Mouse (Mus musculus) bone marrow macrophage, adult 2 months (primary cell): Measurements from ENCODE around the gene Mgat4e. TPM values are rescaled to one million over a fixed set of nuclear protein-coding genes. Genes with fewer than 3 reads are reported as not detected.

Experiments used
- H3K27ac ChIP-seq: 2 replicates; pipeline ENCODE4 v1.5.1; 2012; ENCODE audit warnings: low read depth, low read length; ENCODE audit not compliant: insufficient read depth
- H3K4me1 ChIP-seq: 2 replicates; pipeline ENCODE4 v1.6.1; 2012; ENCODE audit warnings: low read length; ENCODE audit not compliant: control insufficient read depth, insufficient read depth
- H3K4me3 ChIP-seq: 2 replicates; pipeline ENCODE4 v1.5.1; 2012; ENCODE audit warnings: mild to moderate bottlenecking, low read length, moderate library complexity; ENCODE audit not compliant: insufficient read depth
- CTCF ChIP-seq: IDR thresholded peaks from 2 replicates; pipeline ENCODE4 v1.5.1; 2012; ENCODE audit warnings: low read depth, mild to moderate bottlenecking, low read length, moderate library complexity
- POLR2A ChIP-seq: IDR thresholded peaks from 2 replicates; pipeline ENCODE4 v1.6.1; 2012; ENCODE audit warnings: mild to moderate bottlenecking, low read depth, low read length, borderline replicate concordance
- polyA plus RNA-seq: library from polyadenylated mRNA; stranded (reverse); fragments of >200 nt; gene quantifications from 2 replicates; pipeline ENCODE4 v1.2.4, GENCODE M21; 2012; ENCODE audit not compliant: missing spikeins, insufficient read depth, insufficient read length

The Mgat4e gene
- polyA plus RNA-seq, result not detected in 2 replicates

GRCm38 (mm10) chr1:134549632-134550132 is at the start of gene Mgat4e:
TSS of gene Mgat4e (minus strand) at chr1:134549682.
- no peak within 1 kb of the TSS for H3K4me3 ChIP-seq
- no peak for TF ChIP-seq POLR2A
- no peak for TF ChIP-seq CTCF
- H3K4me1 ChIP-seq, result peaks cover 10% of the 10 kb centered on the region
- no peak within 1 kb of the TSS for H3K27ac ChIP-seq

GRCm38 (mm10) chr1:134597339-134598054 is 48.0 kb upstream of the Mgat4e start:
- no peaks in the 10 kb centered on the region for H3K4me1 ChIP-seq
- TF ChIP-seq POLR2A (no peak), CTCF (no peak)
- no peak overlapping the region for H3K4me3 ChIP-seq
- H3K27ac ChIP-seq, result no peak overlapping the region

DNA sequence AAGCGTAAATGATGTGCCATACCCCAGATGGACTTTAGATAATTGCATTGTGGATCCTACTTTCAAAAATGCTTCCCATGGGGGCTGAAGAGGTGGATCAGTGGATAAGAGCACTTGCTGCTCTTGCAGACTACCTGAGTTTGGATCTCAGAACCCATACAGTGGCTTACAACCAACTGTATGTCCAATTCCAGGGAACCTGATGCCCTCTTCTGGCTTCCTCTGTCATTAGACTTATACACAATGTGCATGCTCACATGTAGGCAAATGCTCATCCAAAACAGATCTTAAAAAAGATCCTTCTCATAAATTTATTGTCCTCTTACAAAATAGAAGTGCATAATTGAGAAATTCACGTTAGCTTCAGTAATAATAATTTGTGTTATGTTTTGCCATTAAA is 42.3 kb upstream of the Mgat4e start:
- H3K27ac ChIP-seq, result no peak overlapping the region
- TF ChIP-seq POLR2A (no peak), CTCF (no peak)
- no peak overlapping the region for H3K4me3 ChIP-seq
- peaks cover 2% of the 10 kb centered on the region; the same call in 1 of the 2 replicates for H3K4me1 ChIP-seq

DNA sequence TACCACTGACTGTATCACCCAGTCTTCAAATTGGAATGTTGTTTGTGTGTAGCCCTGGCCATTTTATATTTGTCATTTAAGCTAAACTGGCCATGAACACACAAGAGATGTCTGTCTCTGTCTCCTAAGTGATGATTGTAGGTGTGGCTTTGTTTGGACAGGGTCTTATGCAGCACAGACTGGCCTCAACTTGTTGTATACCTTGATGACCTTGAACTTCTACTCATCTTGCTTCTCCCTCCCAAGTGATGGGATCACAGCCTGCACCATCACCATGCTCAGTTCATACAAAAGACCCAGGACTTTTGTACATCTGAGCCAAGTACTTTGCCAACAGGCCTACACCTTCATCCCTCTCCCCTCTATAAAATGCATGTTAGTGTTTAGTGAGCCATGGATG is 40.2 kb upstream of the Mgat4e start:
- no peak overlapping the region for H3K27ac ChIP-seq
- no peak overlapping the region for H3K4me3 ChIP-seq
- H3K4me1 ChIP-seq, result peaks cover 2% of the 10 kb centered on the region; the same call in 1 of the 2 replicates
- TF ChIP-seq POLR2A, result no peak
- TF ChIP-seq CTCF, result no peak

DNA sequence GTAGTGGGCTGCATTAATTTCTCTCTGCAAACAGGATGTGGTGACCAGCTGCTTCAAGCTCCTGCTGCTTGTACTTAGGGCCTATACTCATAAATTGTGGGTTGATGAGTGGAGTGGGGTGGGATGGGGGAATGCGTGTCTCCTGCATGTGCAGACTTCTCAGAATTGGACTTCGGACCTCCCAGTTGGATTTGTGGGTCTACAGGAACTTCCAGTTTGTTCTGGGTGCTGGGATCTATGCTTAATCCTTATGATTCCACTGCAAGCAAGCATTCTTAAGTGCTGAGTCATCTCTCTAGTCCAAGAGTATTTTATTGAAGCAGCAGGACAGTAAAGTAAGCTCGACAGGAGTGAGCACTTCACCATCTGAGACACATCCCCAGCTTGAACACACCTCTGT is 34.1 kb upstream of the Mgat4e start:
- Histone ChIP-seq H3K4me1 (peaks cover 2% of the 10 kb centered on the region; the same call in 1 of the 2 replicates), H3K27ac (no peak overlapping the region)
- TF ChIP-seq POLR2A, result no peak

DNA sequence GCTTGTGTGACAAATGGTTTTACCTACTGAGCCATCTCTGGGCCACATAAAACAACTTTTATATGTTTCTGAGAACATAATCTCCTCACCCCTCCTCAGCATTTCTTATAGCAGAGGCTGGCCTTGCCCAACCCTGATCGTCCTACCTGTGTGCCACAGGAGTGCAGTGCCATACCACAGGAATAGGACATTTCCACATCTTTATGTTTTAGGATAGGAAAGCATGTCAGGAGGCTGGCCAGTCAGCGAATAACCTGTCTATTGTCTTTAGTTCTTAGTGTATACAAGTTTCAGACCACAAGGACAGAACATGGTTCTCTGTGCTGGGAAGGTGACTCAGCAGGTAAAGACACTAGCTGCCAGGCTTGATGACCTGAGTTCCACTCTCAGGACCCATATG is 31.3 kb upstream of the Mgat4e start:
- Histone ChIP-seq H3K27ac (no peak overlapping the region), H3K4me3 (no peak overlapping the region), H3K4me1 (no peaks in the 10 kb centered on the region)
- TF ChIP-seq CTCF, result no peak
- TF ChIP-seq POLR2A, result no peak

More for the DNA sequence above, 34.1 kb upstream of the Mgat4e start:
- H3K4me3 ChIP-seq, result no peak overlapping the region

- H3K4me1 ChIP-seq, result no peaks in the 10 kb centered on the region
- H3K4me3 ChIP-seq, result no peak overlapping the region
- TF ChIP-seq POLR2A (no peak), CTCF (no peak)
- no peak overlapping the region for H3K27ac ChIP-seq
Measured at GRCm38 (mm10) chr1:134577384-134578120, 28.1 kb upstream of the Mgat4e start.

DNA sequence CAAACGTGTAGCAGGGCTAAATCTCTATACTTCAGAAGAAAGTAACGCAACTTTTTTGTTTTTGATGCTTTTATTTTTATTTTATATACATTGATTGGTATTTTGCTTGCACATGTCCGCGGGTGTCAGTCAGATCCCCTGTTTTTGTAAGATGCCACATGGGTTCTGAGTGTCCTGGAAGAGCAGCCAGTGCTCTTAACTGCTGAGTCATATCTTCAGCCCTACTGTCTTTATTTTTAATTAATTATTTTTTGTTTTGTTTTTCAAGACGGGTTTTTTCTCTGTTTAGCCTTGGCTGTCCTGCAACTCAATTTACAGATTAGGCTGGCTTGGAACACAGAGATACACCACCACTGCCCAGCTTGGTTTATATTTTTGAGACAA is 24.4 kb upstream of the Mgat4e start:
- Histone ChIP-seq H3K4me1 (peaks cover 3% of the 10 kb centered on the region; the same call in 1 of the 2 replicates), H3K4me3 (no peak overlapping the region), H3K27ac (no peak overlapping the region)
- no peak for TF ChIP-seq POLR2A
- TF ChIP-seq CTCF, result no peak

DNA sequence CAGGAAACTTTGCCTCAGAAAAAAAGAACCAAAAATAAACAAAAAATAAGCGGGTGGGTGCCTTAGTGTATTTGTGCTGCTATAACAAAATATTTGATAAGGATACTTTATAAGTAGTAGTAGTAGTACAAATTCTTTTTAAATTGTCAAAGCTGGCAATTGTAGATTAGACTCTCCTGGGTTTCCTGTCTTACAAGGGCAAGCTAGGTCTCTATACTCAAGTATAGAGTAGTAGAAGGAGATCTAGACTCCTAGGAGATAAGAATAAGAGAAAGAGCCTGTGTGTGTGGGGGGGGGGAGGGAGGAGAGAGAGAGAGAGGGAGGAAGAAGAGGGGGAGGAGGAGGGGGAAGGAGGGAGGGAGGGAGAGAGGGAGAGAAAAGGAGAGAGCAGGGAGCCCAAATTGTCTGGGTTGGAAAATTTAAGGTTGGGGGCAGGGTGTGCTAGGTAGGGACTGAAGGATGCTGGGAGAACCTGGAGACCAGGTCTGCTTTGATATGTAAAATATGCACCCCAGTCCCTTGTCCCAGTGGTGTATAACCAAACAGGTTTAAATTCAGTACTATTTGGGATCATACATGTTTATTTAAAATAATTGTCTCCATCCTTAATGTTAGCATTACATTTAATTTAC is 23.9 kb upstream of the Mgat4e start:
- Histone ChIP-seq H3K4me1 (peaks cover 3% of the 10 kb centered on the region; the same call in 1 of the 2 replicates), H3K27ac (no peak overlapping the region), H3K4me3 (no peak overlapping the region)
- TF ChIP-seq CTCF (no peak), POLR2A (no peak)
